Mouse (Mus musculus) heart, adult 18-20 months (tissue): ENCODE data around the gene Camkk2. TPM values are rescaled to one million over a fixed set of nuclear protein-coding genes. Genes with fewer than 3 reads are reported as not detected.

Experiments used
- DNase-seq, 2 experiments: peaks; one replicate each; pipeline ENCODE4 v3.0.0; 2021 to 2022; ENCODE audit warnings: mixed read lengths in 1 of 2
- total RNA-seq, 2 experiments: library from RNA; stranded (reverse); gene quantifications; 2 replicates each; pipeline ENCODE4 v1.2.3; 2021

Gene Camkk2
- total RNA-seq, 2 experiments from 2014 or later: 8.6 to 12.1 TPM

DNA sequence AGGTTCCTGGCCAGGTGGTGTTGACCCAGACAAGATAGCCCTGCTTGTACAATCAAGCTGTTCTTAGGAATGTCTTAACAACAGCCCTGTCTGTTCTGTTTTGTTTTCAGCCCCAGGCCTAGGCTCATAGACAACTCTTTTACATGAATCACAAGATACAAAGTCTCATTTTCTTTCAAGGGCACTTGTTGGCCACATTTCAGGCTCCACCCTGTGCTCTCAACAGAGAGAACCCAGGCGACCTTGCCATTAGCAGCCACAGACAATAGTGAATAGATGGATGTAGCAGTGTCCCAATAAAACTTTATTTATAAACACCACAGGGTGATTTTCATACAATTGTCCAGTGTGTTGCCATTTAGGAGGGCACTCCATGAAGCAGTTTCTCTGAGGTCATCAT lies 2.9 kb upstream of the Camkk2 start:
- DNase-seq: no peak

DNA sequence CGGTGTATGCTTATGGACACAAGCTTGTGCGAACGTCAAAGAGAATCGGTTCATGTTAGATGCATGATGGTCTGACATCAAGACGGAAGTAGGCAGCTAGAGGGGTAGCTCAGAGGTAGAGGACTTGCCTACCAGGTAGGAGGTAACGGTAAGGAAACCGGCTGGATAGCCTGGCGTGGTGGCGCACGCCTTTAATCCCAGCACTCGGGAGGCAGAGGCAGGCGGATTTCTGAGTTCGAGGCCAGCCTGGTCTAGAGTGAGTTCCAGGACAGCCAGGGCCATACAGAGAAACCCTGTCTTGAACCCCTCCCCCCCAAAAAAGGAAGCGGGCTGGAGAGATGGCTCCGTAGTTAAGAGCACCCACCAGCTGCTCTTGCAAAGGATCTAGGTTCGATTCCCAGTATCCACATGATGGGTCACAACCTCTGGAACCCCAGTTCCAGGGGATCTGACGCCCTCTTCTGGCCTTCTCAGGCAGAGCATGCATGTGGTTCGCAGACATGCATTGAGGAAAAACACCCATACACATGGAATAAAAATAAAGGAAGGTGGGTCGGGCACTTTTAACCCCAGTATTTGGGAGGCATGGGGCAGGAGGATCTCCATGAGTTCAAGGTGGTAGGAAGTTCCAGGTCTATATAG lies 1.7 kb upstream of the Camkk2 start:
- no peak for DNase-seq

DNA sequence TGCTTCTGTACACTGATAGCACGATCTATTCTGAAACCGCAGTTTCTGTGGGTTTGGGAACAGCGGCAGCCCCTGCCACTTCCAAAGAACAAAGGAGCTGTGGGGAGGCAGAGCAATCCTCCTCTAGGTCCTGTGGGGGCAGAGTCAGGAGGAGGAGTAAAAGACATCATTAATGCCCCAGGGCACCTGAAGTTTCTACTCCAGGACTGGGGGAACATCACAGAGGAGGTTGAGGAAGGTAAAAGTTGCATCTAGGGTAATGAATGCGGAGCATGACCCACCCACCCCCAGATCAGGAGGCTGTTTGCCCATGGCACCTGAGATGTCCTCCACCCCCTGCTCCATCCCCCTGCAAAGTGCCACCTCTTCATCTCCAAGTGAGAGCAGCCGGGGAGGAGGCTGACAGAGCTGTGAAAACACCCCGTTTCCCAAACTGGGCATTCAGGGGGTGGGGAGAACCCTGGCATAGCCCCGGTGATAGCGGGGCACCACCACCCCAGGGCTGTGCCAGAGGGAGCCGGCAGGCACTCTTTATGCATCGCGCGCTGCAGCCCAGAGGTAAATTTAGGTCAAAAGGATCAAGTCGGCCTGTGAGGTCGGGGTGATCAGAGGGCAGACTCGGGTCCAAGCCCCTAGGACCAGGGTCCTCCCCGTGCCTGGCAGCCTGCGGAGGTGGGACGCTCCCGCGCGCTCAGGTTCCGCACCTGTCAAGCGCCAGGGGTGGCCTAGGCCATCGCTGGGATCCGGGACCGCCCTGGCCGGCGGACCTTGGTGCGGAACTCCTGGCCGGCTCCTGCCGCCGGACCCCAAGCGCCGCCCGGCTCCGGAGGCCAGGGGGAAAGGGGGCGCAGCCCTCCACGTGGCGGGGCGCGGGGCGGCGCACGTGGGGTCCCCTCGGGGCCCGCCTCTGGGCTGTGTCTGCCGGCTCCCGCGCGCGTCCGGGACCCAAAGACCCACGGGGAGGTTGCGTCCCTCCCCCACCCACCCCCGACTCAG lies 680 bp downstream of the Camkk2 start:
- DNase-seq: peak; percentile 35 to 44

DNA sequence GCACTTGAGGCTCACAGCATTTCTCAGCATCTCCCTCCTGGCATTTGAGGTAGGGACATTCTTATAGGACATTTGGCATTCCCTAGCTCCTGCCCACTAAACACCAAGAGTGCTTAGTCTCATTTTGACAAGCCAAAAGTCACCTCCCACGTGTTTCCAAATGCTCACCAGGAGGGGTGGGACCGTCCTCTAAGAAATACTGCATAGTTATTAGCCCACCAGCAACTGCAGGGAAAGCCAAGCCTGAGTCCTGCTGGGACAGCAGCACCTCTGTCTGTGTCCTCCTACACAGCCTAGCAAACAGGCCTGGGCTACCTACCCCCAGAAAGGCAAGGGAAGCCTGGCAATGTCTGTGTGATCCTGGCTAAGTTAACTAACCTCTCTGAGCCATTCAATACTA lies 1.9 kb downstream of the Camkk2 start:
- DNase-seq: no peak

DNA sequence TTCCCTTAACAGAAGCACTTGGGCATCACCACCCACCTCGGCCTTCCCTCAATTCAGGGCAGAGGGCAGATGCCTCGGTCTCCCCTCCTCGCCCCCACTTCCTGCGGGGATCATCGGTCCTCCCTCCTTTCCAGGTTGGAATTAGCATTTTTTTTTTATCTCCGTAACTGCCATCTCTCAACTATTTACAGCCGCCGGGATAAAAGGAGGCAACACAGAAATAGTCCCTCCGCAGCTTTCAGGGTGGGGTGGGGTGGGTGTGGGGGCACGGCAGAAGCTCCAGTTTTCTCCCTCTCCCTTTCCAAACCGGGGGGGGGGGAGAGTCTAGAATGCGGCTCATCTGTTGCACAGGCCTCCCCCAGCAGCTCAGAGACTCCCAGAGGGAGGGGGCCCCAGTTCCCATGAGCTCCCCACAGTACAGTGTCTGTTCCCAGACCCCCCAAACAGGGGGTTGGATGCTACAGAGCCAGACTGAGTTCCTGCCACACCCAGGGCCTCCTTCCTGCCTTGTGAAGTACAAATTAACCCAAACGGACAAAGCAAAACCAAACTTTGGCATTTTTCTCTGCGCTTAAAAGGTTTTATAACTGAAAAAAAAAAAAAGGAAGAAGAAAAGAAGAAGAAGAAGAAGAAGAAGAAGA lies 3.4 kb downstream of the Camkk2 start:
- no peak for DNase-seq

DNA sequence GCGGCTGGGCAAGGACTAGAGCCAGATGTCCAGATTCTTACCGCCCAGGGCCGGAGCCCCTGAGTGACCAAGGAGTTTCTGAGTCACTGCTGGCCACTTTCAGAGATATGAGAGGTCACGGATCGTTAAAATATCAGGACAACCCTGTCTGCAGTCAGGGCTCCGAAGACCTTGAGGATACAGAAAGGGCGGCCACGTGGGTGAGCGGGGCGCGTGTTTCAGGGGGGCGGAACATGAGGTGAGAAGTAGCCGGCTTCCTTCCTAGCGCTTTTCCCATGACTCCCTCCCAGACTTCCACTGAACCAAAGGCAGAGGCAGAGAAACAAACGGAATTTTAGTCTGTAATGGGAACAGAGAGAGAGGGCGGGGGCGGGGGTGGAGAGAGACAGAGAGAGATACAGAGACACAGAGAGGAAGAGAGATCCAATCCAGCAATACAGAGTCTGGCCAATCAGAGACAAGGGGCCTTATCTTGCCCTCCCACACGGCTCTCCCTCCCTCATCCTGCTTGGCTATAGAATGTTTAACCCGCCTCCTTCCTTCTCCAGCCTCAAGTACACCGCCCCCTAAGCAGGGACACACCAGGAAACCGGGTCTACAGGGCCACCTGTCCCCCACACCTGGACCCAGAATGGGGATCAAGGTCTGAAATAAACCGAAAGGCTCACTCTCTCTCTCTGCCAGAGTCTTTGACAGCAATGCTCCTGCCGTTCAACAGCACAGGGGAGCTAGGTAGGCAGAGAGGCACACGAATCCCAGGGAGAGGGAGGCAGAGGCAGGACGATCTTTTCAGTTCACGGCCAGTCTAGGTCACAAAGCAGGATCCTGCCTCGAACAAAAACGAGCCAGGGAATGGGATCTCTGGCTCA lies 4.2 kb downstream of the Camkk2 start:
- peak; percentile 47 to 51 for DNase-seq

DNA sequence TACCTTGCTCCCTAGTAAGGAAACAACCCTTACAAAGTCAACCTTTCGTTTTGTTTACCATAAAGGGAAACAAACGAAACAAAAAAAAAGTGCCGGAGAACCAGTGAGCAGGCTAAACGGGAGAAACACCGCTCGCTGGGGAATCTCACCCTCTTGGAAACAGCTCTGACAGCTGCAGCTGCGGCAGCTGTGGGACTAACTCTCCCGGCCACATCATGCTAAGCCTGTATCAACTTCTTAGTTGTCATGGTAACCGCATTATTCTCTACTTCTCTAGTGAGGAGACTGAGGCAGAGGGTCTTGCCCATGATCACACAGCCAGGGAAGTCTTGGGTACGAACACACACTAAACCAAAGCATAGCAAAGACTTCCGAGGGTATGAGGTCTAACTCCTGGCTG lies 5.5 kb downstream of the Camkk2 start:
- DNase-seq: peak in 1 of 2 experiments; percentile 30

DNA sequence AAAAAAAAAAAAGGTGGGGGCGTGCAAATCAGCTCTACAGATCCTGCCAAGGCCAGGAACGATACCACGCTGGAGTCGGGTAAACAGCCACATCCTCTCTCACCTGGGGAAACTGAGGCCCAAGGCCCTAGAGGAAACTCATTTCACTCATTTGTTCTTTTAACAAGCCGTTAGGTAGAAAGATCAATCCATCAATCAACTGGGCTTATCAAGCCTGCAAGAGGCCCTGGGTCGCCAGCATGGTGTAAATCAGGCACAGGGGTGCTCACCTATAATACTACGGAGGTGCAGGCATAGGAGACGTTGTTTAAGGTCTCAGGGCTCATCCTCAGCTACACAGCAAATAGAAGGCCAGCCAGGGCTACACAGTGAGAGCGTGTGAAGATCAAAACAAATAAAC lies 7.8 kb downstream of the Camkk2 start:
- DNase-seq: no peak

DNA sequence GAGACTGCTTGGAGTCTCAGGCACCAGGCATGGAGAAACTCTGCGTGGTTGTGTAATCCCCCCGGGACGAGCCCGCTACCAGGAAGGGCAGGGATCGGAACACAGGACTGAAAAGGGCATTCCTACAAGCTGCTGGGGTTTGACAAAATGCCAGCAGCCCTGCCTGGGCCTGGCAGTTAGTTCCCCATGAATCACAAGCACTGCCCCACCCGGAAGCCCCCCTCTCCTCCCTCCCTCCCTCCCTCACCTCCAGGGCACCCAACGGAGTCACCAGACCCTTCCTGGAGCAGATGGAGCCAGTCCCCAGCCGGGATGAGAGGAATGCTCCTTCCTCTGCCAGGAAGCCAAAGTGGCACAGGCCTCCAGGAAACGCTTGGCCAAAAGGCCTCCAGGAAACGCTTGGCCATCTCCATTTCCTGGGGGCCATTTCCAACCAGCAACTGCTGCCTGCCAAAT lies 8.4 kb downstream of the Camkk2 start:
- DNase-seq: peak; percentile 87 to 91

DNA sequence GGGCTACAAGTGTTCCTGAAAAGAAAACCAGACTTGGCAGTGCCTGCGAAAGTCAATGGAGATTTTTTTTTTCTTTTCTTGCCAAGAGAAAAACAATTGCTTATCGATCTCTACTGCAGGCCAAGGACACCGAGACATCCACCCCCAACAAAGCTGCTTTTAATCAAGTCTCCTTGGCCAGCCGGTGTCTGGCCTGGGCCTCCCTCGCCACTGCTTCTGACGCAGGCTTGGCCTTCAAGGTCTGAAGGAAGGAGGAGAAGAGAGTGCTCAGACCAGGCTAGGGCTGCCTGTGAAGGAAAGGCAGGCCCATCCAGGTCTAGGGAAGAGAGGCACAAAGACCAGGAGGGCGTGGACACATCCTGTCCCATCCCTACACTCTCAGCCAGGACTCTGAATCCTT lies 8.9 kb downstream of the Camkk2 start:
- peak in 1 of 2 experiments; percentile 76 for DNase-seq

DNA sequence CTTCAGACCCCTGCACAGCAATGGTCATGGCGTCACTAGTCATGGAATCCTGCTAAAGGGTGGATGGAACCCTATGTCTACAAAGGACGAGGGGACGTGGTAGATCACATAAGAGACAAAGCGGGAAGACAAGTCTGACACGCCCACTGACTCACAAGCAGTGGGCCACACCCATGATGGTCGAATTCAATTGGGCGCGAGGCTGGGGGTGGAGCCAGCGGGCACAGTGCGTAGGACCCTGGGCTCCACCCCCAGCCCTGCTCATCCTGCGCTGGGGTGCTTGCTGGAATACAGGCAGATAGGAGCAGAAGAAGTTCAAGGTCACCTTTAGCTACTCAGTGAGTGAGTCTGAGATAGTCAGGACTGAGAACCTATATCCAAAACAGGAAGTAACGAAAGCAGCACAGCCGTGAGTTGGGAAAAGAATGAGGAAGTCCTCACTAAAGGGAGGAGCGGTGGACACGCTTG lies 10.1 kb downstream of the Camkk2 start:
- no peak for DNase-seq

DNA sequence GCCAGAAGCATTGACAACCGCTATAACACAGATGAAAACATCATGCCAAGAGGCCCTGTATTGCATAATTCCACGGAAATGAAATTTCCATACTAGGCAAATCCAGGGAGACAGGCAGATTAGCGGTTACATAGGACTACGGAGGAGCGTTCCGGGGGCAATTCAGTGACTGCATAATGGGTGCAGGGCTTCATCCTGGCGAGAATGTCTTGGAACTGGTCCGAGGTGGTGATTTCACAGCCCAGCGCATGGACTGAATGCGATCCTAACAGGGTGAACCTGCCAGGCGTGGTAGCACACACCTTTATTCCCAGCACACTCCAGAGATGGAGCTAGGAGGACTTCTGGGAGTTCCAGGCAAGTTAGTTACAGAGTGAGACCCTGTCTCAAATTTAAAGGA lies 11.9 kb downstream of the Camkk2 start:
- no peak for DNase-seq

DNA sequence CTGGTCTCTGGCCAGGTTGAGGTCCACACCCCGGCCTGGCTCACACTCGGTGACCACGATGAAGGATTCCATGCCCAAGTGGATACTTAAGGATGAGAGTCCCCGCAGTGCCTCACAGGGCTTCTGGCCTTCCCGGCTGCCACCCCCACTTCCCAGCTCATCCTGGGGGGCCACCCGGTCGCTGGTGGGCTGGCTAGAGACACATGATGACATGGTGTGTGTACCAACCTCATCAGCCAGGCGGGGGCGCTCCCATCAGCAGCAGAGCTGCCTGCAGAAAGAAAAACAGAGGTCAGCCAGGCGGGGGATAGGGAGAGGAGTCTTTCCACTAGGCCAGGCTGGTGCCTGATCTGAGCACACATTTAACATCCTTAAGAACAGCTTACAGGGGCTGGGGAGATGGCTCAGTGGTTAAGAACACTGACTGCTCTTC lies 15.2 kb downstream of the Camkk2 start:
- peak; percentile 42 to 69 for DNase-seq

DNA sequence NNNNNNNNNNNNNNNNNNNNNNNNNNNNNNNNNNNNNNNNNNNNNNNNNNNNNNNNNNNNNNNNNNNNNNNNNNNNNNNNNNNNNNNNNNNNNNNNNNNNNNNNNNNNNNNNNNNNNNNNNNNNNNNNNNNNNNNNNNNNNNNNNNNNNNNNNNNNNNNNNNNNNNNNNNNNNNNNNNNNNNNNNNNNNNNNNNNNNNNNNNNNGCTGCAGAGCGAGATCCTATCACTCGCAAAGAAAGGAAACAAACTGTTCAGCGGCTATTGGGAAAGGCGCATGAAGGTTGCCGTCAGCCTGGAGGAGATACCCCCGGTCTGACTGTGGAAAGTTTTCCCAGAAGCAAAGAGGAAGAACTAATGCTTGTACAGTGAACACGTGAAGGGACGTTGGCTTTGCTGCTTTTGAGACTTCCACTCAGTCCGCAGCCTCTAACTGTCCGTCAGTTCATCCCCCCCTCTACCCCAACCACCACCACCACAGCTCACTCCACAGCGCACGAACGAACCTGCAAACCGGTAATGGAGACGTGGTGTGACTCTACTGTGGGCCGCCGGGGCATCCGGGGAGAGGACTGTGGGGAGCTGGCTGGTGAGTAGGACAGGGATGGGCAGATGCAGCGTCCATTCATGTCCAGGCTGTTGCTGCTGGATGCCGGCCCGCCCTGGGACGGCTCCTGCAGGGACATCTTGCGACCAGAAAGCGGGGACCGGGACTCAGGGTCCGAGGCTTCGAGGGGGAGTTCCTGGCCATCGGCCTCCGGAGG lies 15.8 kb downstream of the Camkk2 start:
- no peak for DNase-seq

DNA sequence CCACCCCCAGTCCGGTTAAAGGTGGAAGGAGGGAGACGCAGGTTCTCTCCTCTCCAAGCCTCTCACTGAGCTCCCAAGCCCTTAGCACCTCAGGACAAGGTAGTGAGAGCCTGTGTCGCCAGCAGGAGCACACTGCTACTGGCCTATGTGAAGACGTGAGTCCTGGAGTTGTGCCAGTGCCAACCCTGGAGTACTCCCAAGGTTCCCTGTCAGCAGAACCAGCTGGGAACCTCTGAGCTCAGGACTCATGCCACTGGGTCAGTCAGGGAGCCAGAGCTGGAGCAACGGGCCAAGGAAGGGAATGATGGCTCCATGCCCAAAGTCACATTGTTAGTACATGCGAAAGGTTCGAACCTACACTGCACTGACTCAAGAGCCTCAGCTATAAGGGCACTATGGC lies 22.5 kb downstream of the Camkk2 start:
- DNase-seq: peak; percentile 77 to 80

DNA sequence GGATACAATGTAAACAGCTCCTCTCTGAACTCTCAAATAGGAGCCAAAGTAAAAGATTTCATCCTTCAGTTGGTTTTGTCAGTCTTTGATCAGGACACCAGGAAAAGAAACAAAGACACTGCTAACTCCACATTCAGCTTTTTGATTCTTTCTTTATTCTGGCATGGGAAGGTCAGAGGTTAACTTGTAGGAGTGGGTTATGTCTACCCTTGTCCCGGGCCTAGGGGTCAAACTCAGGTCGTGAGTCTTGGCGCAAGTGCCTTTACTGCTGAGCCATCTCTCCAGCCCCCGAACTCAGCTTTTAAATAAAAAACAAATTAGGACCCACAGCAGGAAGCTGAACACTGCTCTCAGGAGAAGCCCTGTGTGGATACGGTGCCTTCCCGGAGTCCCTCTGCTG lies 23.1 kb downstream of the Camkk2 start:
- DNase-seq: no peak

DNA sequence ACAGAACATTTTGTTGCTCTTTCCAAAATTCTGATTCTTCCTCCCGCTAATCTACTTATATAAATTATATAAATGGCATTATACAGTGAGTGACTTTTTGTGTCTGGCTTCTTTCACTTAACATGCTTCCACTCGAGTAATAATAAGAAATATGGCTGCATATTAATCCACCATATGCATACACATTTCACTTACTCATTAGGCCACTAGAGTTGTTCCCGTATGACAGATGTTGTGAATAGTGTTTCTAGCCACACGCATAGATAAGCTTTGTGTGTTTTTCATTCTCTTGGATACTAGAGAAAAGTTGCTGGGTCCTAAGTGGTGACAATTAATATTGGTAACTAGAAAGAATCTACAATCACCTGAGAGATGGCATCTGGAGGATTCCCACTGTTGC lies 23.6 kb downstream of the Camkk2 start:
- no peak for DNase-seq

DNA sequence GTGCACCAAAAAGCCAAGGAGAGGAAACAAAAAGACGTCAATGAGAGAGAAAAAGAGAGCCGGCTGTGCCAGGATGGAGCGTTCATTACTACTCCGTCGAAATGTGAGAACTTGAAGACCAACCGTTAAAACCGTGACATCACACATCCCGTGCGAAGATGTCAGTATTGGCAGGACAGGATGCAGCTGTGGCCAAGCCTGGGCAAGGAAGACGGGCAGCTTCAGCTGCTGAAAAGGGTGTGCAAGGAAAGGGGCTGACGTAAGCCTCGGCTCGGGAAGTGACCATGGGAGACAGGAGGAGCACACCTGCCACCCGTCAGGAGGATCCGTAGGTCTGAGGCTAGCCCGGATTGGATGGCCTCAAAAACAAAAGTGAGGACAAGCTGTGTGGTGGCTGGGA lies 24.7 kb downstream of the Camkk2 start:
- DNase-seq: no peak

DNA sequence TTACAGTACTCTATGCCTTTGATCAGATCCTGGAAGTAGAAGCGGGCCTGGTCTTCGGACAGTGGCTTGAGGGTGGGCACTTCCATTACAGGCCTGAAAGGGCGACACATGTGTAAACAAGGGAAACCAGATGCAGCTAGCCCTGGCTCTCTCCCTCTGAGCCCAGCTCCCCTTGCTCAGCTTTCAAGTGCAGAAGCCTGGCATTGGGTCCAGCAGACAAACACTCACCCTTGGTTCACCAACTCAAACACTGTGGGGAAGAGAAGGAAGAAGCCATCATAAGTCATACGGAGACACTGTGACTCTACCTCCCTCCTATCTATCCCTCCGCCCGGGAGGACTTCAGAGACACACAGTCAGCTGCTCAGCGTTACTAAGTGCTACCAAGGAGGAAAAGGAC lies 31.3 kb downstream of the Camkk2 start:
- no peak for DNase-seq

DNA sequence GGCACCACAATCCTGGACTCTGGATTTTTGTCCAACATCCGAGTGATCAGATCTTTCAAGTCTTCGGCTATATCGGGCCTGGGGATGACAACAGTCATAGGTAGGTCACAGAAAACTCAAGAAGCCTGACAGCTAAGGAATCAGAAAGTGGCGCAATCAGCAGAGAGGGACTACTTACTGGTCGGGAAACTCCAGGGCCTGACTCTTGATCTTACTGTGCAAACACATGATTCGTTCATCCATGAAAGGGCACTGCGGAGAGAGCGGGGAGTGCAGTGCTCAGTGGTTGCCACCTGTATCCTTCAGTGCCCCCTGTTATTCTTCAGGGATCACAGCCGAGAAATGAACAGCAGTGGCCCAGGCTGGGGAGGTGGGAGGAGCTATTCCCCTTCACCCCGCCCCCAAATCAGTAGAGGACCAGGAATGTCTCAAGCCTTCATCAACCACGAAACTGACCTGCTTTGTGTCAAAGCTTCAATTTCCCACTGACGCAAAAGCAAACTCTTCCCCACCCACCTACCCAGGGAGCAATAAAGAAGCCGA lies 35.3 kb downstream of the Camkk2 start:
- no peak for DNase-seq

DNA sequence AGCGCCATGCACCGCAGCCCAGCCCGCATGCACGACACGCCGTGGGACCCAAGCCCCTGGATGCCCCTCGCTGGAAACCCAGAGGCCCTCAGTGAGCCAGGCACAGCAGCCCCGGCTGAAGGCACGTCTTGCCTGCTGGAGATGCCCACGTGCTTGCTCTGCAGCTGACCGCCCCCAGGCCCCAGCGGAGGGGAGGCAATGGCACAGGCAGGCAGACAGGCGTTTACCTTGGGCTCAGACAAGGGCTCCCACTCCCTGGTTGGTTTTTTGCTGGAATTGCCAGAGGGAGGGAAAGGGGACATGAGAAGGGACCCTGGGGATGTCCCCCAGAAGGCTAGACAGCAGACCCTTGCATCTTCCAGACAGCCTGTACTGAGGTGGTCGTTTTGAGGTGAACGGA lies 42.4 kb downstream of the Camkk2 start:
- DNase-seq: no peak
